Mouse (Mus musculus) hindbrain, embryonic 10.5 days (tissue): ENCODE measurements around the gene Sdc4. TPM values are rescaled to one million over a fixed set of nuclear protein-coding genes. Genes with fewer than 3 reads are reported as not detected.

Experiments
- DNase-seq: peaks from one replicate; pipeline ENCODE4 v3.0.0-alpha.2; 2017; ENCODE audit warnings: low spot score
- H3K27ac ChIP-seq: fragments of 300-500 bp; sonication (generic); 2 replicates; pipeline ENCODE4 v1.5.1; 2016; ENCODE audit warnings: mild to moderate bottlenecking, moderate library complexity
- H3K27me3 ChIP-seq: fragments of 300-500 bp; sonication (generic); 2 replicates; pipeline ENCODE4 v1.6.1; 2016; ENCODE audit warnings: mild to moderate bottlenecking; ENCODE audit not compliant: poor library complexity, insufficient read depth, severe bottlenecking
- H3K36me3 ChIP-seq: fragments of 300-500 bp; sonication (generic); 2 replicates; pipeline ENCODE4 v1.6.1; 2016; ENCODE audit warnings: mild to moderate bottlenecking, moderate library complexity
- H3K4me1 ChIP-seq: fragments of 300-500 bp; sonication (generic); replicated peaks from 2 replicates; pipeline ENCODE4 v1.6.1; 2016; ENCODE audit warnings: mild to moderate bottlenecking
- H3K4me3 ChIP-seq: fragments of 300-500 bp; sonication (generic); 2 replicates; pipeline ENCODE4 v1.5.1; 2016; ENCODE audit warnings: mild to moderate bottlenecking, moderate library complexity
- H3K9me3 ChIP-seq: fragments of 300-500 bp; sonication (generic); 2 replicates; pipeline ENCODE4 v1.6.1; 2016; ENCODE audit warnings: mild to moderate bottlenecking, moderate library complexity
- WGBS: fragments of 180-500 bp; shearing (Covaris S2); methylation state at CpG from one replicate; pipeline ENCODE4 v1.1.7; 2016; 5-methylcytosine and 5-hydroxymethylcytosine counted together
- polyA plus RNA-seq: library from polyadenylated mRNA; unstranded; fragments of >200 nt; fragmentation: Nextera tagmentation; extraction: Ambion mirVana; gene quantifications from 2 replicates; pipeline ENCODE4 v1.2.1, GENCODE M21; 2016

Sdc4 gene
- polyA plus RNA-seq, 1 experiment from 2014 or later, result 14.8 TPM

DNA sequence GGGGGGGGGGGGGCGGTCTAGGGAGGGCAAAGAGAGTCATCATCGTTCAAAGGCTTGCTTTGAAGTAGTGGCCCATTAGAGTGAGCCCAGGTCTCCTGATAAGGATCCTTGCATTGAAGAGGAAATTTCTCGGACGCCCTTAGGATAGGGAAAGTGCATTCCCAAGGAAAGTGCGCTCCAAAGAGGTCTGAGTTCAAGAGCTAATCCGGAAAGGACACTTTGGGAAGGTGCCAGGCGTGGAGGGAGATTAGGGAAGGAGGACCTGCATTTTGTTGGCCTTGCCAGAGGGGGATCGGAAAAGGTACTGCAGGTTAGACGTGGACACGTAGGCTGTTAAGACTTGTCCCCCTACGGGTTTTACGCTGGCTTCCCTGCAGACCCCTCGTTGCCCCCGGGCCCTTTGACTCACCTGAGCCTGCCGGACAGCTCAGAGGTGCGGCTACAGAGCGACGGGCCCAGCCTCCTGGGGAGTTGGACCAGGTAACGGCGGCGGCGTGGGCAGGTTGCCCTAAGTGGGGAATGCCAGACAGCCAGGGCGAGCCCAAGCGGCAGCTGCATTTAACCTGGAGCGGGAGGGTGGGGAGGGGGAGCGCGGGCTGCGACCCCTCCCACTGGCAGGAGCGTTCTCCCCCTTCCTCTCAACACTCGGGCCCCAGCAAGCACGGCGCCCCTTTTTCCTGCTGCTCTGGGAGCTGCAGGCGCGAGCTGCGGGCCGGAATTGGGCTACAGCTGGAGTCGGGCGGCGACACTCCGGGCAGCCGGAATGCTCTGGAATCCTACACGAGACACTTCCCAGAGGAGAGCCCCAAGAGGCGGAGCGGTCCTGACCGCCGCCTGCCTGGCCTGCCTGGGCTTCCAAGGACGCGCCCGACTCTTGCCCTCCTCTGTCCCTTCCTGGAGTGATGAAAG, 39.4 kb downstream of the Sdc4 start:
- Histone ChIP-seq H3K4me3 (peak overlapping the region; percentile 46), H3K36me3 (no peaks in the 10 kb centered on the region), H3K27ac (peak overlapping the region; percentile 30; the same call in 1 of the 2 replicates), H3K27me3 (peaks cover 100% of the 10 kb centered on the region), H3K9me3 (no peaks in the 10 kb centered on the region), H3K4me1 (peaks cover 31% of the 10 kb centered on the region)
- peak; percentile 53 for DNase-seq
- WGBS, result under 1% methylated on average over 49 of the region's 49 CpGs

DNA sequence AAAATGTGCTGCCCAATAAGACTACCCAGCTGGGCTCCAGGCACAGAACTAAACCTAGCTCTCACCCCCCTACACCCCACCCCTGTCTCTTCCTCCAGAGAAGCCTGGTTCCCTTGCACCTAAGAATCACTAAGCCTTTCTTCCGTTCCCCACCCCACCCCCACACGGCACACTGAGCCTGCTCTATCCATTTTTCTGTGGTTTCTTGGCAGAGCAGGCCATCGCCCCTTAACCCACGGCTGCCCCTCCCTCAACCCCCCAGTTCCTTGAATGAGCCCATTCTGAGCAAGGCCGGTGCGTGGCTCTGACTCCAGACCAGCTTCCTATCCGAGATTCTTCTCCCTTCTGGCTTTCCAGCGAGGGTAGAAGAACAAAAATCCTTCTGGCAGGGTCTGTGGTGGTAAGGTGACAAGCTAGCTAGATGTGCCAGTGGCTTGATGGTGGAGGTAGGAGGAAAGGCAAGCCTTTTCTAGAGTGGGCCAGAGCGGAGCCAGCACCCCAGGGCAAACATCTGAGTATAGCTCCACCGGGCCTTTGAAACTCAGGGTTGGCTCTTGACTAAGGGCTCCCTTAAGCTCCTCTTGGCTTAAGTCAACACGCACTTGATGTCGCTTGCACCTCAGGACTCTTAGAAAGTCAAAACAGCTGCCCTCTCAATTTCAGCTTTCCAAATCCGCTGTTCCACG, 40.1 kb downstream of the Sdc4 start:
- Histone ChIP-seq H3K36me3 (no peaks in the 10 kb centered on the region), H3K4me3 (0 out of 2 replicates have a peak overlapping the region, but pooled peaks have one; percentile 4), H3K27me3 (peaks cover 100% of the 10 kb centered on the region), H3K4me1 (peaks cover 31% of the 10 kb centered on the region), H3K9me3 (no peaks in the 10 kb centered on the region), H3K27ac (no peak overlapping the region)
- WGBS, result 8% methylated on average over 14 of the region's 14 CpGs
- no peak for DNase-seq

DNA sequence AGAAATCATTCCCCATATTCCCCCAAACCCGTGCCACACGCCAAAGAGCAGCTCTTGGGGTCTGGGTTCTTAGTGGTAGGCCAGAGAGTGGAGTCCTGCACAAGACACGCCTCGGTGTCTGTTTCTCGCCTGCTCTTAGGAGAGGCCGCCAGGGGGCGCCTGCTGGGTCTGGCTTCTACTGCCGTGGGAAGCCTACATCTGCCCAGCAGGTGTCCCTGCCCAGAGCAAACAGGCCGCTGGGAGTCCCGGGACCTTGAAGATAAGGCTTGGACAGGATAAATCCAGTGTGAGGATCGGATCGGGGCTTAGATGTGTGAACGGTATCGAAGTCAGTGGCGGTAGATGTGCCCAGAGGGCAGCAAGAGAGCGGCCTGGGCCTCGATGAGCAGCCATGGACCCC, 40.8 kb downstream of the Sdc4 start, which contains the start of gene Rbpjl:
Rbpjl (plus strand) TSS at position 236 of the 400 bp plus-strand sequence.
- 0 out of 2 replicates have a peak within 1 kb of the TSS, but pooled peaks have one; percentile 46 for H3K4me3 ChIP-seq
- DNase-seq, result peak; percentile 80
- 3% methylated on average over 17 of the region's 17 CpGs for WGBS

DNA sequence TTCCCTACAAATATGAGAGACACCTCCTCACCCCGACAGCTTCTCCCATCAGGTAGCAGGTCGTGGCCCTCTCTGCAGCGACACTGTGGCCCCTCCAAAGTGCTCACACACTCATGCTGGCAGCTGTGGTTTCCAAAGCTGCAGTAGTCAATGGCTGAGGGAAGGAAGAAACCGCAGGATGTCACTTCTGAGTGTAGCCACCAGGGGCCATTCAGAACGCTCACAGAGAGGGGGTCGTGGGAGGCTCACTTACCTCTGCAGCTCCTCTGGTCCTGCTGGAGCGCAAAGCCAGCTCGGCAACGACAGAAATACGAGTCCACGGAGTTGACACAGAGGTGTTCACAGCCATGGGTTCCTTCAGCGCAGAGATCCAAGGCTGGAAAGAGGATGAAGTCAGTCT, 46.8 kb downstream of the Sdc4 start:
- WGBS, result 76% methylated on average over 12 of the region's 12 CpGs
- no peak overlapping the region for H3K4me3 ChIP-seq
- peaks cover 10% of the 10 kb centered on the region for H3K4me1 ChIP-seq
- H3K27ac ChIP-seq, result no peak overlapping the region
- H3K36me3 ChIP-seq, result no peaks in the 10 kb centered on the region
- peaks cover 19% of the 10 kb centered on the region for H3K9me3 ChIP-seq
- peaks cover 46% of the 10 kb centered on the region for H3K27me3 ChIP-seq
- no peak for DNase-seq

More for the DNA sequence above, 40.8 kb downstream of the Sdc4 start, which contains the start of gene Rbpjl:
- H3K27me3 ChIP-seq, result peaks cover 96% of the 10 kb centered on the region
- peaks cover 31% of the 10 kb centered on the region for H3K4me1 ChIP-seq
- H3K9me3 ChIP-seq, result peaks cover 4% of the 10 kb centered on the region
- no peaks in the 10 kb centered on the region for H3K36me3 ChIP-seq
- H3K27ac ChIP-seq, result no peak within 1 kb of the TSS

DNA sequence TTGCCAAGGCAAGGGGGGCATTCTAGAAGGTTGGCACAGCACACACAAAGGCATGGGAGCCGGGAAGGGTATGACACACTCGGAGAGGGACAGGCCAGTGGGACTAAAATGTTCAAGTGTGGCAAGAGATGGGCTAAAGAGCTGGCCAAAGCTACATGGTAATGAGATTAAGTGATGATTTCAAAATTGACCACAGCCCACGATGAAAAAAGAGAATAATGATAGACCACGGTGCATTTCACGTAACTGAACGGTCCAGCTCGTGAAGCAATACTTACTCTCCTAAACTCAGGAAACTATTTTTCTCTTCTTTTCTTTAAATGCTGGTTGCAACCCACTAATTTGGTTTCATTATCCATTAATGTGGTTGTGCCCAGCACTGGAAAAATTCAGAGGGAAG, 47.6 kb downstream of the Sdc4 start:
- Histone ChIP-seq H3K36me3 (no peaks in the 10 kb centered on the region), H3K9me3 (peaks cover 19% of the 10 kb centered on the region), H3K4me3 (no peak overlapping the region), H3K4me1 (peaks cover 9% of the 10 kb centered on the region), H3K27ac (no peak overlapping the region), H3K27me3 (peaks cover 45% of the 10 kb centered on the region)
- DNase-seq, result no peak
- 94% methylated on average over 7 of the region's 7 CpGs for WGBS

DNA sequence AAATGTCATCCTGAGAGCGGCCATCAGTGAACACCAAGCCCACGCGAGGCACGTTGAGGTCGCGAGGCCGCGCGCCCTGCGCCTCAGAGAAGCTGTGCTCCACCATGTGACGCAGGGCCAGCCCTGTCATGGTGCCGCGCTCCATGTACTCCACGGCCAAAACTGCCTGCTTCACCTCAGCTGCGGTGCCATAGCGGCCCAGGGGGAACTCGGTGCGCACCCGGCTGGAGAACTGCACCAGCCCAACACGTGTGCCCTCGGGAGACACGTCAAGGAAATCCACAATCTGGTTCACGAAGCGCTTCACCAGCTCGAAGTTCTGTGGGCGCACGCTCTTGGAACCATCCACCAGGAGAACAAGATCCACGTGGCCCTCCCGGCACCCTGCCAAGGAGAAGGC, 50.6 kb downstream of the Sdc4 start:
- H3K27ac ChIP-seq, result no peak overlapping the region
- WGBS, result 78% methylated on average over 29 of the region's 29 CpGs

DNA sequence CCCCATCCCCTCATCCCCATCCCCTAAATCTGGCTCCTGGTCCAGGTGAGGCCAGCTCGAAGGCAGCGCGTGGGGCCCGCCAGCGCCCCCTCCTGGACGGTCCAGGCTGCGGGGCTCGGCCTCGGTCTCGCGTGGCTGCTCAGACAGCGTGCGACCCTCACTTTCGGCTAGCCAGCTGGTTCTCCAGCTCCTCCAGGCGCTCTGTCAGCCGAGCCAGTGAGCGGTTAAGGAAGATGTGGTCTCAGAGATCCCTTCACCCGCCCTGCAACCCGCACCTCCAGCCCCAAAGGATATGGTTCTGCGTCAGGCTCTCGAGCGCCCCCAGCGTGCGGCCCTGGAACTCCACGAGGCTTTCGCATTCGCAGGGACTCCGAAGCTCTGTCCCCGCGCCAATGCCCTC, 54.2 kb downstream of the Sdc4 start:
- Histone ChIP-seq H3K27me3 (peaks cover 71% of the 10 kb centered on the region), H3K36me3 (no peaks in the 10 kb centered on the region), H3K4me1 (peaks cover 28% of the 10 kb centered on the region), H3K4me3 (peak overlapping the region; percentile 59), H3K27ac (peak overlapping the region; percentile 85), H3K9me3 (no peaks in the 10 kb centered on the region)
- peak; percentile 90 for DNase-seq
- under 1% methylated on average over 30 of the region's 30 CpGs for WGBS

More for the DNA sequence above, 50.6 kb downstream of the Sdc4 start:
- Histone ChIP-seq H3K27me3 (peaks cover 46% of the 10 kb centered on the region), H3K4me1 (peaks cover 13% of the 10 kb centered on the region), H3K36me3 (no peaks in the 10 kb centered on the region), H3K9me3 (peaks cover 17% of the 10 kb centered on the region), H3K4me3 (no peak overlapping the region)
- DNase-seq, result no peak

DNA sequence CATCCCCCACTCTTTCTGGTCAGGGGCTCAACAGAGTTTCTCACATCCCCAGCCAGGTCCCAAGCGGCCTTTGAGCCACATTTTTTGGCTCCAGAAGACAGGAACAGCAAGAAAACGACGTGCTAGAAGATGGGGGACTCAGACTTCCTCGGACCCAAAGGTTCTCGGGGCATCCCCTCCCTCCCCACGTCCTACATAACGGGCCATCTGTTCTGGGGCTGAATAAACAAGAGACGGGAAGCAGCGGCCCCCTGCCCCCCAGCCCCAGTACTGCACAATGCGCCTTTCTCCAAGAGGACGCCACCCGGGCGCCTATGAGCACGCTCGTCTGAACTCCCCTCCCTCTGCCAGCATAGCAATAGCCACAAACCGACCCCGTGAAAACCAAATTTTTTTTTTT, 54.7 kb downstream of the Sdc4 start, which contains the start of gene Slpi:
Slpi (minus strand) TSS at position 76 of the 400 bp plus-strand sequence.
- WGBS, result 2% methylated on average over 17 of the region's 17 CpGs
- Histone ChIP-seq H3K4me1 (peaks cover 28% of the 10 kb centered on the region), H3K36me3 (no peaks in the 10 kb centered on the region), H3K27me3 (peaks cover 71% of the 10 kb centered on the region), H3K27ac (peak within 1 kb of the TSS; percentile 85), H3K9me3 (no peaks in the 10 kb centered on the region), H3K4me3 (peak within 1 kb of the TSS; percentile 59)
- peak; percentile 58 for DNase-seq

DNA sequence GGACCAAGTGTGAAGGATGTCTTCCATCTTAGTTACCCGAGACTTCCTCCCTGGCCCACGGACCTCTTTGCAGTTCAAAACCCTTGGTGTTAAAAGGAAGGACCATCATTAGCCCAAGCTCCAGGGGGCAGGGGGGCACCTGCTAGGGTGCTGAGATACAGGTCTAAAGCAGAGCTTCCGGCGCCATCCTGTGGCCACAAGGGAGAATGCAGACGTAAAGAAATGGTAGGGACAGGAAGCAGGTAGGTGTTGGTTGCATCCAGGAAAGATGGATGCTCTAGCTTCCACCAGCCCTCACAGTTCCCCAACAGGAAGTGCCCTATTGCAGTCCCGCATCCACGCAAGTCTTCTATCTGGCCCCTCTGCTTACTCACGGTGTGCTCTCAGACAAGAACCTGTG, 56.7 kb downstream of the Sdc4 start:
- H3K4me3 ChIP-seq, result no peak overlapping the region
- DNase-seq, result peak; percentile 48
- peaks cover 60% of the 10 kb centered on the region for H3K27me3 ChIP-seq
- WGBS, result 11% methylated on average over 8 of the region's 8 CpGs
- H3K4me1 ChIP-seq, result peaks cover 28% of the 10 kb centered on the region
- H3K9me3 ChIP-seq, result no peaks in the 10 kb centered on the region
- no peak overlapping the region for H3K27ac ChIP-seq
- H3K36me3 ChIP-seq, result no peaks in the 10 kb centered on the region

DNA sequence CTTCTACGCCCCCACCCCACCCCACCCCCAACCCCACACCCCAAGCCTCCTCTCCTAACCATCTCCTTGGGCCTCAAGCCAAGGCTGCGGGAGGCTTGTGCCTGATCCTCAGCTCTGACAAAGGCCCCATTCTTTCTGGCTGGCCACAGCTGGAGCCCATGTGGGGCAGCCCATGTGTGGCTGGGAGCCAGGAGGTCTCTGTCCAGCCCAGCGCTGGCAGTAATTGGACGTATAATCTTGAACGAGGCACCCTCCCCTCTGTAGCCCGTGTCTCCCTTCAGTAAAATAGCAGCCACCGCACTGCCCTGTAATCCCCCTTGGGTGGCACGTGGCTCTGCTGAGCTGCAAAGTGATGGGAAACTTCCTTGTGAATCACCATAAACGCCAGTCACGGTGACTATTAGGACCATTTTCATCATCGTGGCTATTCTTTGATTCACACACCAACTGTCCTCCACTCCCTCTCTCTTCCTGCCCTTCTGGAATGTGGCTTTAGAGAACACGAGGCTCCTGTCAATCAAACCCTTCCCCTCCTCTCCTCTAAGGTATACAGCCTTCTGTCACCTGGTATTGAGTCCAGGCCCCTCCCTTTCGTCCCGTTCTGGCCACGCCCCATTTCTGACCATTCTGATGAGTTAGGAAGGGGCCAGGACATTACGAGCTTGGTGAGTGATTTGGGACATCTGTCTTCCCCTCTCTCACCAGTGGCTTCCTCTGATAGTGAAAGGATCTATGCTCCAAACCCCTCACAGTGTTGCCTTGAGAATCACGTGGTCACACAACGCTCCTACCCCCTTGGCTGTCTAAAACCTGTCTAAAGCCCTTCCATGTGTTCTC, 57.5 kb downstream of the Sdc4 start:
- Histone ChIP-seq H3K4me3 (peak overlapping the region; percentile 21; the same call in 1 of the 2 replicates), H3K27me3 (peaks cover 53% of the 10 kb centered on the region), H3K4me1 (peaks cover 28% of the 10 kb centered on the region), H3K27ac (peak overlapping the region; percentile 80), H3K36me3 (no peaks in the 10 kb centered on the region), H3K9me3 (no peaks in the 10 kb centered on the region)
- DNase-seq, result peak; percentile 72
- 12% methylated on average over 18 of the region's 18 CpGs for WGBS

DNA sequence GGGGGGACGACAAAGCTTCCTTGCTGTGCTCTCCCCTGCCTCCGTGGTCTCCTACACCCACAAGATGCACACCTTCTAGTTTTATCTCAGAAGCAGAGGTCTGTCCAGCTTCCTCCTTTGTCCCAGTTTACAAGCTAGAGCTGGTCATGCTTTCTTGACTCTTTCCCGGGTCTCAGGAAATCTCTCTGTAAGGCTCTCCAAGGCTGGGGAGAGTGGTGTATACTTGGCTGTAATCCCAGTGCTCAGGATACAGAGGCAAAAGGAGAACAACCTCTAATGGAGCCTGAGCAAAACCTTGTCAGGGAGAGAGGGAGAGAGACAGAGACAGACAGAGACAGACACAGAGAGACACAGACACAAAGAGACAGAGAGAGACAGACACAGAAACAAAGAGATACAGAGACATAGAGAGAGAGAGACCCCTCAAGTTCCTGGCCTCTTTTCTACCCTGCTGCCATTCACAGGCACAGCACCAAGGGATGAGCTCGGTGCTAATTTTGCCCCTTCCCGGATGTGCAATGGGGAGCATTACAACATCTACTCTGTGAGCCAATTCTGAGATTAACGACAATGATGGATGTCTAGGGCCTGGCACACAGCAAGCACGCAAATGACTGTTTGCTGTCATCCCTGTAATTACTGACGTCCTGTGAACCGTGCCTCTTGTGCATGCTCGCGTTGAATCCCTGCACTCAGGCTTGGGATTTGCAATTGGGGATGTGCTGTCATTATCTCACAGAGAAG, 59.9 kb downstream of the Sdc4 start:
- Histone ChIP-seq H3K27ac (no peak overlapping the region), H3K4me3 (no peak overlapping the region), H3K4me1 (peaks cover 18% of the 10 kb centered on the region), H3K27me3 (peaks cover 31% of the 10 kb centered on the region), H3K9me3 (no peaks in the 10 kb centered on the region), H3K36me3 (no peaks in the 10 kb centered on the region)
- 81% methylated on average over 11 of the region's 11 CpGs for WGBS
- DNase-seq, result no peak

DNA sequence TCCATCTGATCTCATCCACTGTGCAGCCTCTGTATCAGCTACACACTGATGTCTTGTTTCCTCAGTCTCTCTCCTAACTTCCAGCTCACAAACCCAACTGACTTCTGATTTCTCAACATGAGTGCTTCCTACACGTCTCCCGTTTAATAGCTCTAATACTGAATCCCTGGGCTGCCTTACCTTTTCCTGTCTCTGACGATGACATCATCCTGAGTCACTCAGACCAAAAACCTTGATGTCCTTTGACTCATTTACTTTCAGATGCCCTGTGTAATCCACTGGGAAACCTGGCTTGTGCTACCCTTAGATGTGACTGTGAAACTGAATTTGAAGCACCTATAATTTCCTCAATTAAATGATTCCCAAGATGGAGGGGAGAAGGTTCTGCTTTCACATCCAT, 60.7 kb downstream of the Sdc4 start:
- no peak overlapping the region for H3K27ac ChIP-seq
- H3K4me1 ChIP-seq, result peaks cover 16% of the 10 kb centered on the region
- H3K36me3 ChIP-seq, result no peaks in the 10 kb centered on the region
- WGBS, result 91% methylated on average over 3 of the region's 3 CpGs
- no peak for DNase-seq
- peaks cover 23% of the 10 kb centered on the region for H3K27me3 ChIP-seq
- H3K4me3 ChIP-seq, result no peak overlapping the region
- no peaks in the 10 kb centered on the region for H3K9me3 ChIP-seq
